Mouse (Mus musculus) myocyte (in vitro differentiated cells): Measurements from ENCODE around the gene Rbp7.

Experiments
- CEBPB ChIP-seq: IDR thresholded peaks from 2 replicates; pipeline ENCODE4 v1.6.1; 2011; ENCODE audit warnings: mild to moderate bottlenecking, moderate library complexity; ENCODE audit not compliant: poor library complexity, insufficient read depth, severe bottlenecking
- E2F4 ChIP-seq: IDR thresholded peaks from one replicate; pipeline ENCODE4 v1.6.1; 2011; ENCODE audit warnings: mild to moderate bottlenecking, control low read depth, moderate library complexity; ENCODE audit not compliant: insufficient read depth
- MAX ChIP-seq: IDR thresholded peaks from one replicate; pipeline ENCODE4 v1.6.1; 2011; ENCODE audit warnings: low read depth, mild to moderate bottlenecking, control low read depth
- MYOD1 ChIP-seq, 3 experiments: IDR thresholded peaks; one replicate each; pipeline ENCODE4 v1.6.1; 2011; ENCODE audit warnings: control low read depth in 2 of 3, low read depth in 2 of 3, mild to moderate bottlenecking in 2 of 3, moderate library complexity in 1 of 3; ENCODE audit not compliant: insufficient read length in 2 of 3, control insufficient read depth in 1 of 3
- MYOG ChIP-seq, 3 experiments: IDR thresholded peaks; one replicate each; pipeline ENCODE4 v1.6.1; 2011; ENCODE audit warnings: control low read depth in 2 of 3, low read depth in 2 of 3, mild to moderate bottlenecking in 2 of 3; ENCODE audit not compliant: insufficient read length in 2 of 3, control insufficient read depth in 1 of 3, insufficient read depth in 1 of 3
- POLR2A ChIP-seq: IDR thresholded peaks from one replicate; pipeline ENCODE4 v1.6.1; 2011; ENCODE audit warnings: low read depth, mild to moderate bottlenecking, control low read depth, moderate library complexity; ENCODE audit not compliant: insufficient read length
- SRF ChIP-seq: IDR thresholded peaks from one replicate; pipeline ENCODE4 v1.6.1; 2011; ENCODE audit warnings: low read depth; ENCODE audit not compliant: control insufficient read depth, insufficient read length
- TCF12 ChIP-seq: IDR thresholded peaks from one replicate; pipeline ENCODE4 v1.6.1; 2011; ENCODE audit warnings: mild to moderate bottlenecking, control low read depth; ENCODE audit not compliant: poor library complexity, insufficient read depth, severe bottlenecking

GRCm38 (mm10) chr4:149400878-149401590 lies 53.7 kb downstream of the Rbp7 start:
- TF ChIP-seq POLR2A (no peak), MYOD1 (IDR thresholded peaks at IDR 0.05; ENCODE audit: control insufficient read depth in 1 of 3, insufficient read length in 2 of 3, low read depth in 2 of 3) (peak in 2 of 3 experiments; percentile 89 to 90), SRF (no peak), MAX (no peak), TCF12 (peak; percentile 43), CEBPB (no peak), E2F4 (no peak), MYOG (IDR thresholded peaks at IDR 0.05; ENCODE audit: control insufficient read depth in 1 of 3, insufficient read depth in 1 of 3, insufficient read length in 2 of 3, low read depth in 2 of 3) (peak in 2 of 3 experiments; percentile 87 to 94)
